Comparison of ENCODE assay signal across 31 mouse cellular contexts in the genomic region with DNA sequence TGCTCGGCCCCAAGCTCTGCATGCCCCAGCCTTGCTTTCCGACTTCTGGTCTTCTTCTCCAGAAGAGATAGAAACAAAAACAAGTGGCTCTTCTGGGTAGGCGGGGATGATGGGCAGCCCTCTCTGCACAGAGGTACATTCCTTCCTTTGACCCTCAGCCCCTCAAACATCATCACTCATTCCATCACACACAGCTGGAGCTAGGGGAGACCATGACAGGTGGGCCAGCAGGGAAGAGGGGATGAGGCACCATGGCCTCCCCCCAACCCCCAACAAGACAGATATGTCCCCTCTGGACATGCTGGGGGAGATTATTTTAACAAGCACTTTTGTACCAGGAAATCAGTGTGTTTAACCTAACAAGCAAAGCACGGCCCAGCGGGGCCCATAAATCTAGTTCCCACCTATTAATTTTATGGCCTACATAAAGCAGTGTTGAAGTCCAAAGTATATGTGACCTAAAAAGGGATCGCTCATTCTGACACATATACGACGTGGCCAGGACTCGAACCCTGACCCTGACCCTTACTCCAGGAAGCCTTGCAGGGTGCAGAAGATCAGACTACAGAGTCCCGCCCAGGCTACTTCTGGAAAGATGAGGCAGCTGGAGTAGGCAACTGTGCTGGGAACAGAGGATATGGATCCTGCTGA.
DNase-seq lines count a peak whose midpoint lies in the region; ATAC-seq and TF ChIP-seq lines count a peak whose summit lies in the region.
"Had no signal": no experiment of that assay in that cellular context is flagged by ENCODE, and none has a peak within 500 bp of the region (broad histone marks: within the 10 kb centered on the region; RNA-seq: fewer than 3 reads in every experiment).

No protein-coding gene starts in this region.

- no peak overlapping the region for H3K4me2 ChIP-seq in kidney, embryonic 16.5 days (replicated peaks; ENCODE audit: low read depth, low read length)
- H3K4me2 ChIP-seq in intestine, embryonic 16.5 days (ENCODE audit: low read depth, low read length), result 0 out of 2 replicates have a peak overlapping the region, but pooled peaks have one; percentile 3
- H3K4me2 ChIP-seq in limb, embryonic 14.5 days (replicated peaks; ENCODE audit: low read depth, low read length, severe bottlenecking), result no peak overlapping the region
- H3K4me2 ChIP-seq: embryonic facial prominence, embryonic 12.5 days; forebrain, embryonic 15.5 days; heart, embryonic 11.5 days; hindbrain, embryonic 13.5 days; limb, embryonic 15.5 days; lung, embryonic 14.5 days; midbrain, embryonic 15.5 days; neural tube, embryonic 15.5 days had no signal

- no peak overlapping the region for H3K9ac ChIP-seq in kidney, embryonic 16.5 days (replicated peaks; ENCODE audit: low read length)
- H3K9ac ChIP-seq in intestine, embryonic 16.5 days (ENCODE audit: low read depth, low read length), result no peak overlapping the region
- H3K9ac ChIP-seq in limb, embryonic 14.5 days (ENCODE audit: low read depth, low read length, severe bottlenecking), result no peak overlapping the region
- H3K9ac ChIP-seq: embryonic facial prominence, embryonic 12.5 days; forebrain, embryonic 15.5 days; hindbrain, embryonic 13.5 days; limb, embryonic 15.5 days; liver, embryonic 14.5 days; lung, embryonic 14.5 days; midbrain, embryonic 15.5 days; neural tube, embryonic 15.5 days had no signal

- peak; percentile 85 for ATAC-seq in kidney, embryonic 16.5 days (ENCODE audit: low FRiP score, low TSS enrichment)
- peak; percentile 97 for ATAC-seq in intestine, embryonic 16.5 days
- ATAC-seq in limb, embryonic 14.5 days (ENCODE audit: low FRiP score, low read depth), result 0 out of 2 replicates have a peak, but pooled peaks have one; percentile 14
- ATAC-seq in erythroid progenitor cell, adult 5-6 weeks (replicated peaks; ENCODE audit: low FRiP score, poor library complexity, severe bottlenecking), result no peak
- ATAC-seq: CD4-positive, CD25-positive, alpha-beta regulatory T cell, adult 4 months; forebrain, embryonic 15.5 days; midbrain, embryonic 15.5 days had no signal

- peaks cover 5% of the 10 kb centered on the region; the same call in 1 of the 2 replicates for H3K4me1 ChIP-seq in kidney, embryonic 16.5 days (ENCODE audit: insufficient read depth, low read length)
- H3K4me1 ChIP-seq in intestine, embryonic 16.5 days (ENCODE audit: control insufficient read depth, insufficient read depth, low read length), result peaks cover 6% of the 10 kb centered on the region; the same call in 1 of the 2 replicates
- H3K4me1 ChIP-seq in limb, embryonic 14.5 days (ENCODE audit: control insufficient read depth, insufficient read depth, low read length), result peaks cover 15% of the 10 kb centered on the region
- H3K4me1 ChIP-seq: midbrain, embryonic 10.5 days; midbrain, embryonic 15.5 days; neural tube, embryonic 15.5 days had no signal

- TF ChIP-seq POLR2A in limb, embryonic 14.5 days (IDR thresholded peaks at IDR 0.05; ENCODE audit: borderline replicate concordance, extremely low read depth, insufficient read depth, insufficient read length), result no peak

- peaks cover 81% of the 10 kb centered on the region for H3K27me3 ChIP-seq in kidney, embryonic 16.5 days (ENCODE audit: insufficient read depth, low read length)
- 0 out of 2 replicates have a peak, but pooled peaks cover 3% of the 10 kb centered on the region for H3K27me3 ChIP-seq in intestine, embryonic 16.5 days (replicated peaks; ENCODE audit: control insufficient read depth, insufficient read depth, low read length)
- H3K27me3 ChIP-seq in limb, embryonic 14.5 days (ENCODE audit: control insufficient read depth, insufficient read depth, low read length), result no peaks in the 10 kb centered on the region
- H3K27me3 ChIP-seq: forebrain, embryonic 15.5 days; midbrain, embryonic 15.5 days had no signal

- no peak overlapping the region for H3K4me3 ChIP-seq in kidney, embryonic 16.5 days (ENCODE audit: low read length)
- H3K4me3 ChIP-seq in intestine, embryonic 16.5 days (ENCODE audit: low read length), result no peak overlapping the region
- no peak overlapping the region for H3K4me3 ChIP-seq in limb, embryonic 14.5 days (replicated peaks; ENCODE audit: low read length)
- H3K4me3 ChIP-seq: embryonic facial prominence, embryonic 12.5 days; forebrain, embryonic 10.5 days; forebrain, embryonic 15.5 days; gastrocnemius, adult 2 months; hindbrain, embryonic 13.5 days; limb, embryonic 15.5 days; midbrain, embryonic 10.5 days; midbrain, embryonic 15.5 days; neural tube, embryonic 15.5 days had no signal

- no peak for DNase-seq in kidney, adult 18-20 months
- DNase-seq in hindlimb bud, embryonic 11.5 days (ENCODE audit: extremely low spot score, low read depth, low spot score), result peak; percentile 84
- peak; percentile 34 for DNase-seq in limb, embryonic 14.5 days (ENCODE audit: low spot score)
- DNase-seq in cerebellum, adult 18-20 months, result no peak
- DNase-seq in retina, postnatal 1 day, result no peak
- DNase-seq: adrenal gland, postnatal 25 days; cerebellum, adult 11-12 months; cerebellum, postnatal 14 days; gastrocnemius, adult 2 months; gastrocnemius, postnatal 36 days; heart, adult 18-20 months; heart, postnatal 4 days; kidney, postnatal 36 days; layer of hippocampus, postnatal 36 days; lung, embryonic 14.5 days; lung, postnatal 14 days; thymus, postnatal 4 days had no signal

- WGBS in kidney, embryonic 16.5 days, result 22% methylated on average over 10 of the region's 10 CpGs
- 50% methylated on average over 10 of the region's 10 CpGs for WGBS in intestine, embryonic 16.5 days
- WGBS in limb, embryonic 14.5 days, result 28% methylated on average over 10 of the region's 10 CpGs

- no peaks in the 10 kb centered on the region for H3K9me3 ChIP-seq in kidney, embryonic 16.5 days (ENCODE audit: low read length)
- H3K9me3 ChIP-seq in intestine, embryonic 16.5 days (ENCODE audit: control insufficient read depth, low read length), result no peaks in the 10 kb centered on the region
- H3K9me3 ChIP-seq in limb, embryonic 14.5 days (ENCODE audit: control insufficient read depth, low read length), result no peaks in the 10 kb centered on the region
- H3K9me3 ChIP-seq: embryonic facial prominence, embryonic 12.5 days; forebrain, embryonic 10.5 days; forebrain, embryonic 15.5 days; hindbrain, embryonic 13.5 days; limb, embryonic 15.5 days; midbrain, embryonic 10.5 days; midbrain, embryonic 15.5 days; neural tube, embryonic 15.5 days had no signal

- H3K36me3 ChIP-seq in kidney, embryonic 16.5 days (ENCODE audit: insufficient read depth, low read length), result no peaks in the 10 kb centered on the region
- H3K36me3 ChIP-seq in intestine, embryonic 16.5 days (ENCODE audit: control insufficient read depth, insufficient read depth, low read length), result no peaks in the 10 kb centered on the region
- H3K36me3 ChIP-seq in limb, embryonic 14.5 days (ENCODE audit: control insufficient read depth, insufficient read depth, low read length), result no peaks in the 10 kb centered on the region
- H3K36me3 ChIP-seq: embryonic facial prominence, embryonic 12.5 days; forebrain, embryonic 10.5 days; forebrain, embryonic 15.5 days; hindbrain, embryonic 13.5 days; limb, embryonic 15.5 days; midbrain, embryonic 10.5 days; midbrain, embryonic 15.5 days; neural tube, embryonic 15.5 days had no signal

- H3K27ac ChIP-seq in kidney, embryonic 16.5 days (ENCODE audit: low read length), result no peak overlapping the region
- peak overlapping the region; percentile 38; the same call in 1 of the 2 replicates for H3K27ac ChIP-seq in intestine, embryonic 16.5 days (ENCODE audit: low read length)
- no peak overlapping the region for H3K27ac ChIP-seq in limb, embryonic 14.5 days (replicated peaks; ENCODE audit: low read depth, low read length)
- H3K27ac ChIP-seq: embryonic facial prominence, embryonic 12.5 days; forebrain, embryonic 10.5 days; forebrain, embryonic 15.5 days; gastrocnemius, adult 2 months; hindbrain, embryonic 13.5 days; limb, embryonic 15.5 days; liver, embryonic 14.5 days; midbrain, embryonic 10.5 days; midbrain, embryonic 15.5 days; neural tube, embryonic 15.5 days had no signal

Comparison
In these comparisons a context has a peak if more than half of its experiments do, and no peak if none do; other contexts are left out.
1. DNase-seq: peak in hindlimb bud, embryonic 11.5 days (single experiment) and limb, embryonic 14.5 days (single experiment); none in kidney, adult 18-20 months (single experiment), cerebellum, adult 18-20 months (0 of 2) and retina, postnatal 1 day (single experiment).